Mouse (Mus musculus) olfactory bulb, adult 2 months (tissue): ENCODE data around the gene Lix1l. TPM values are rescaled to one million over a fixed set of nuclear protein-coding genes. Genes with fewer than 3 reads are reported as not detected.

ENCODE experiments used
- H3K27ac ChIP-seq: fragments of 200-500 bp; 2 replicates; pipeline ENCODE4 v1.5.1; 2012; ENCODE audit warnings: low read depth, low read length; ENCODE audit not compliant: insufficient read depth
- H3K4me1 ChIP-seq: fragments of 200-500 bp; 2 replicates; pipeline ENCODE4 v1.6.1; 2012; ENCODE audit warnings: low read length; ENCODE audit not compliant: control insufficient read depth, insufficient read depth
- H3K4me3 ChIP-seq: fragments of 200-500 bp; 2 replicates; pipeline ENCODE4 v1.5.1; 2012; ENCODE audit warnings: mild to moderate bottlenecking, low read depth, low read length, moderate library complexity; ENCODE audit not compliant: insufficient read depth
- CTCF ChIP-seq: fragments of 200-500 bp; IDR thresholded peaks from 2 replicates; pipeline ENCODE4 v1.5.1; 2012; ENCODE audit warnings: low read depth, mild to moderate bottlenecking, low read length, moderate library complexity; ENCODE audit not compliant: insufficient read depth
- POLR2A ChIP-seq: fragments of 200-500 bp; IDR thresholded peaks from 2 replicates; pipeline ENCODE4 v1.6.1; 2012; ENCODE audit warnings: mild to moderate bottlenecking, low read depth, low read length, moderate library complexity; ENCODE audit not compliant: insufficient read depth
- WGBS: fragments of 180-500 bp; shearing (Covaris S2); methylation state at CpG from one replicate; pipeline ENCODE4 v1.1.7; 2018; 5-methylcytosine and 5-hydroxymethylcytosine counted together
- polyA plus RNA-seq: library from polyadenylated mRNA; stranded (reverse); fragments of >200 nt; gene quantifications from 2 replicates; pipeline ENCODE4 v1.2.4, GENCODE M21; 2012; ENCODE audit warnings: low replicate concordance; ENCODE audit not compliant: missing spikeins, insufficient read depth, insufficient read length

Gene Lix1l
- polyA plus RNA-seq, 1 experiment = not detected

DNA sequence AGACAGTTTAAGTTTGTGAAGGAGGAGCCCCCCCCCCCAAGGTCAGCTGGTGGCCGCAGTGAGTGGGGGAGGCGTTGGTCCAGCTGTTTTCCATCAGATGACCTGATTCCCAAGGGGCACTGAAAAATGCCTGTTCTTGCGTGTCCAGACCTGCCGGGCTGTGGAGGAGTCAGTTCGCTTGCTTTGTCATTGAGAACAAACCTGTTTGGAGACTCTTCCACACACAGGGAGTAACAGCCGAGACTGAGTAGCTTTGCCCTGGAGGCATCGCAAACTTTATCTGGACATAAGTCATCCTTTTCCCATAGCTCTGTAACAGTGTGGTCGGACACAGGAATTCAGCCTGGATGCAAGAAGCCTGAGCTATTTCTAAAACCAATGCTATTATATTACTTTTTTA, 73.5 kb downstream of the Lix1l start:
- no peak for TF ChIP-seq CTCF
- no peak for TF ChIP-seq POLR2A
- Histone ChIP-seq H3K4me3 (no peak overlapping the region), H3K27ac (no peak overlapping the region), H3K4me1 (peaks cover 7% of the 10 kb centered on the region)
- 85% methylated on average over 8 of the region's 8 CpGs for WGBS

DNA sequence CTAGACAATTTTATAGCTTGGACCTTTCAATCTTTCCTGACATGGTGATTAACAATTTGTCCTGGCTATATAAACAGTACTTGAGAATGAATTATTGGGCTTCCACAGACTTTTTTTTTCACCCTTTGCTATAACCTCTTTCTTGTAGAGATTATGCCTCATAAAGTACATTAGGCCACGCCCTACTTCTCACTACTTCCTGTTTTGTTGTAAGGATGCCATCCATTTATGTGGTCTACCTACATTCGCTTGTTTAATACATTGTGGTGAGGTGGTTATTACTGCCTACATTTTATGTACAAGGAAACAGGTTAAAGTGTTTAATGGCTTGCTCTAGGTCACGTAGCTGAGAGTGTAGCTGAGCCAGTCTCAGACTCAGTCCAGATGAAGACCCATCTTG, 74.2 kb downstream of the Lix1l start:
- Histone ChIP-seq H3K4me3 (no peak overlapping the region), H3K27ac (no peak overlapping the region), H3K4me1 (peaks cover 10% of the 10 kb centered on the region)
- WGBS = 87% methylated on average over 3 of the region's 3 CpGs
- TF ChIP-seq CTCF (no peak), POLR2A (no peak)

DNA sequence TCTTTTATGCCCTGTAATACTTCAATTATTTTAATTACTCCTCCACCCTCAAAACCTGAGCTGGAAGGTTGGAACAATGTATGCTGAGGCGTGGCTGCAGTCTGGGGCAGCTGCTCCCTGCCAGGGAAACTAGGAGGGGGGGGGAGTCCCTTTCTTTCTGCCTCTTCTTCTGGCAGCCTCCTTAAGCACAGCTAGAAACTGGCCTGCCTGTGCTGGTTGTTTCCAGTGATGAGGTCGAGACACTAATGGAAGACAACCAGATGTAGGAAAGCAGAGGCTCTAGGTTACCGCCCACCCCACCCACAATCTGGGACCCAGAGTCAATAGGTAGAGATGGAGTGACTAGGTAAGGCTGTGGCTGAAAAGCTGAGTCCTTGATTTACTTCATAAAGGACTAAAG, 74.7 kb downstream of the Lix1l start:
- H3K4me3 ChIP-seq = no peak overlapping the region
- 37% methylated on average over 3 of the region's 3 CpGs for WGBS
- H3K27ac ChIP-seq = no peak overlapping the region
- peaks cover 15% of the 10 kb centered on the region for H3K4me1 ChIP-seq
- TF ChIP-seq CTCF (no peak), POLR2A (no peak)

Other genes starting within 250 kb of the Lix1l start
- not detected in 2 replicates for gene BC107364, start 148.8 kb upstream of the Lix1l start, polyA plus RNA-seq
- not detected in 2 replicates for gene Hfe2, start 76.0 kb upstream of the Lix1l start, polyA plus RNA-seq
- not detected in 2 replicates for gene Txnip, start 43.2 kb upstream of the Lix1l start, polyA plus RNA-seq
- gene Gm16253, start 24.2 kb upstream of the Lix1l start, polyA plus RNA-seq = not detected in 2 replicates
- gene Polr3gl, start 7.0 kb upstream of the Lix1l start, polyA plus RNA-seq = not detected in 2 replicates
- not detected in 2 replicates for gene Ankrd34a, start 4.5 kb upstream of the Lix1l start, polyA plus RNA-seq
- gene Rbm8a, start 28.8 kb downstream of the Lix1l start, polyA plus RNA-seq = not detected in 2 replicates
- not detected in 2 replicates for gene Pex11b, start 34.2 kb downstream of the Lix1l start, polyA plus RNA-seq
- gene Gm42957, start 34.3 kb downstream of the Lix1l start, polyA plus RNA-seq = not detected in 2 replicates
- not detected in 2 replicates for gene Itga10, start 44.4 kb downstream of the Lix1l start, polyA plus RNA-seq
- gene Ankrd35, start 69.0 kb downstream of the Lix1l start, polyA plus RNA-seq = not detected in 2 replicates
- gene Pias3, start 95.2 kb downstream of the Lix1l start, polyA plus RNA-seq = not detected in 2 replicates
- not detected in 2 replicates for gene Nudt17, start 107.4 kb downstream of the Lix1l start, polyA plus RNA-seq
- gene Polr3c, start 126.5 kb downstream of the Lix1l start, polyA plus RNA-seq = not detected in 2 replicates
- gene Rnf115, start 126.5 kb downstream of the Lix1l start, polyA plus RNA-seq = not detected in 2 replicates
- gene Pdzk1, start 228.1 kb downstream of the Lix1l start, polyA plus RNA-seq = not detected in 2 replicates
- not detected in 2 replicates for gene Cd160, start 228.2 kb downstream of the Lix1l start, polyA plus RNA-seq